Mouse (Mus musculus): ENCODE results near the gene Sohlh2. TPM values are rescaled to one million over a fixed set of nuclear protein-coding genes. Genes with fewer than 3 reads are reported as not detected.
A peak's percentile ranks its signal among the peaks of the same experiment; 100 is the strongest.

The Sohlh2 gene
- total and polyA plus RNA-seq, 3 experiments = not detected

DNA sequence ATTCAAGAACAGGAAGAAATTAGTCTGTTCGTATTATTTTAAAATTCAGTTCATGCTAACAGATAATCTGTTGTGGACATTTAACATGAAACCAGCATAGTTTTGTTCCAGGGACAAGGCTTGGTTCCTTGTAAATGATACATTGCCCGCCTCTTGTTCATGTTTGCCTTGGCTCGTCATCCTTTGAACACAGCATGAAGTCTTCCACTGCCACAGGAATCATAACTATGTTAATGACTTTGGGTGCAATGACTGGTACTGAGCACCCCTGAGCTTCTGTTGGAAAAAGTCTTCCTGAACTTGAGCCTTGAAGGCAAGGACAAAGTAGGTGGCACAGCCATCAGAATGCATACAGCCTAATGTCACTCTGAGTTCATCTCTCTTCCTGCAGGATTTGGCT lies 66.2 kb downstream of the Sohlh2 start:
- no peaks in the 10 kb centered on the region for H3K27me3 ChIP-seq (ENCODE audit: insufficient read depth, low read length)
- TF ChIP-seq GATA2 (IDR thresholded peaks at IDR 0.05; ENCODE audit: borderline replicate concordance, low read depth, low read length) (no peak), TAL1 (conservative IDR thresholded peaks at IDR 0.05; ENCODE audit: low read depth, low read length) (no peak), CTCF (IDR thresholded peaks at IDR 0.05; ENCODE audit: low read depth, low read length) (no peak), GATA1 (IDR thresholded peaks at IDR 0.05; ENCODE audit: borderline replicate concordance, low read length) (no peak), POLR2AphosphoS5 (IDR thresholded peaks at IDR 0.05; ENCODE audit: insufficient replicate concordance, low read depth, low read length) (no peak)
- H3K9me3 ChIP-seq (replicated peaks) = peaks cover 30% of the 10 kb centered on the region
- DNase-seq (ENCODE audit: low spot score) (no peak), ATAC-seq (ENCODE audit: extremely low read depth, insufficient number of reproducible peaks, low FRiP score, poor library complexity, severe bottlenecking) (no peak)
- H3K4me3 ChIP-seq (ENCODE audit: low read depth, low read length) = no peak overlapping the region
- no peaks in the 10 kb centered on the region for H3K36me3 ChIP-seq (replicated peaks)
- no peaks in the 10 kb centered on the region for H3K4me1 ChIP-seq (ENCODE audit: insufficient read depth, low read depth, low read length)

DNA sequence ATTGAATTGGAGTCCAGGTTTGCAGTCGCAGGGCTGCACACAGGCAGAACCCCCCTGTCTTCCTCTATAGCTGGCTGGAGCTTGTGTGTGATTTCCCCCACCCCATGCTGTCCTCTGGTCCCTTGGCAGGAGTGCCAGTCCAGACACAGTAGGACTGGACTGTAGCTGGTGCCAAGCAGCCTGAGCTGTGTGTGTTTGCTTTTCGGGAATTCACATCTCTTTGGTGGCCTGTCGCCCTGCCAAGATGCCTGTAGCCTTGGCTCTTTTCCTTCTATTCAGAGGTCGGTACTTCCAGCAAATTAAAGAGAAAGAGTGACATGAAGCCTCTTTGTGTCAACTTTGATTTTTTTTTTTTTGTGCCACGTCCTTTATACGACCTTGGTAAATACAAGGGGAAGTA lies 66.7 kb downstream of the Sohlh2 start:
- Histone ChIP-seq H3K9me3 (replicated peaks) (peaks cover 27% of the 10 kb centered on the region), H3K27me3 (ENCODE audit: insufficient read depth, low read length) (no peaks in the 10 kb centered on the region), H3K4me1 (ENCODE audit: insufficient read depth, low read depth, low read length) (no peaks in the 10 kb centered on the region), H3K4me3 (ENCODE audit: low read depth, low read length) (no peak overlapping the region), H3K36me3 (replicated peaks) (no peaks in the 10 kb centered on the region)
- TF ChIP-seq TAL1 (conservative IDR thresholded peaks at IDR 0.05; ENCODE audit: low read depth, low read length) (no peak), GATA1 (IDR thresholded peaks at IDR 0.05; ENCODE audit: borderline replicate concordance, low read length) (no peak), GATA2 (IDR thresholded peaks at IDR 0.05; ENCODE audit: borderline replicate concordance, low read depth, low read length) (no peak), POLR2AphosphoS5 (IDR thresholded peaks at IDR 0.05; ENCODE audit: insufficient replicate concordance, low read depth, low read length) (no peak), CTCF (IDR thresholded peaks at IDR 0.05; ENCODE audit: low read depth, low read length) (no peak)
- DNase-seq (ENCODE audit: low spot score) (no peak), ATAC-seq (ENCODE audit: extremely low read depth, insufficient number of reproducible peaks, low FRiP score, poor library complexity, severe bottlenecking) (no peak)

DNA sequence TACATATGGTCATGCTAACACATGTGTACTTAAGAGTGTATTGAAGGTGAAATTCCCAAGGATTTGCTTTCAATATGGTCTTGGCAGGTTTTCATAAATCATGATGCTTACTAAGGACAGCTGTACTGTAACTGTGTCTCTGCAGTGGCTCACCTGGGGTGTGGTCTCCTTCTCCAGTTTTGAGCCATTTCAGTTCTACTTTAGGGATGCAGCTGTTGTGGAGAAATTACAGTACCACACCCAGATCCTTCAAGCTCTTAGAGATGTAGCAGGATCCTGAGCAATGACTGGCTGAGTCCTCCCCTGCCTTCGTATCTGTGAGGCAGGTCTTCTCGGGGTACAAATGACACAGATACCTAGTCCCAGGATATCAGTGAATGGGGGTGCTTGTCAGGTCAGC lies 68.8 kb downstream of the Sohlh2 start:
- Histone ChIP-seq H3K36me3 (replicated peaks) (no peaks in the 10 kb centered on the region), H3K9me3 (replicated peaks) (peaks cover 30% of the 10 kb centered on the region), H3K4me1 (ENCODE audit: insufficient read depth, low read depth, low read length) (no peaks in the 10 kb centered on the region), H3K4me3 (ENCODE audit: low read depth, low read length) (no peak overlapping the region), H3K27me3 (ENCODE audit: insufficient read depth, low read length) (no peaks in the 10 kb centered on the region)
- 0 out of 2 replicates have a peak, but pooled peaks have one; percentile 4 for ATAC-seq (ENCODE audit: extremely low read depth, insufficient number of reproducible peaks, low FRiP score, poor library complexity, severe bottlenecking)
- no peak for DNase-seq (ENCODE audit: low spot score)
- no peak for TF ChIP-seq TAL1 (conservative IDR thresholded peaks at IDR 0.05; ENCODE audit: low read depth, low read length)
- TF ChIP-seq POLR2AphosphoS5 (IDR thresholded peaks at IDR 0.05; ENCODE audit: insufficient replicate concordance, low read depth, low read length) = no peak
- no peak for TF ChIP-seq GATA2 (IDR thresholded peaks at IDR 0.05; ENCODE audit: borderline replicate concordance, low read depth, low read length)
- TF ChIP-seq CTCF (IDR thresholded peaks at IDR 0.05; ENCODE audit: low read depth, low read length) = no peak
- no peak for TF ChIP-seq GATA1 (IDR thresholded peaks at IDR 0.05; ENCODE audit: borderline replicate concordance, low read length)

Other genes starting within 250 kb of the Sohlh2 start
- not detected in 2 replicates for gene Ccna1, start 126.5 kb upstream of the Sohlh2 start, total RNA-seq (2014; fragmentation: Nextera tagmentation)
- 0.23 TPM in 1 of 2 replicates, not detected in the other for gene Ccna1, start 126.5 kb upstream of the Sohlh2 start, total RNA-seq (2017)
- gene Ccna1, start 126.5 kb upstream of the Sohlh2 start, polyA plus RNA-seq (2012) = not detected in 2 replicates
- gene Spg20, start 69.9 kb upstream of the Sohlh2 start, total RNA-seq (2014; fragmentation: Nextera tagmentation) = 23.4 and 26.4 TPM in 2 replicates
- 18.8 and 20.9 TPM in 2 replicates for gene Spg20, start 69.9 kb upstream of the Sohlh2 start, total RNA-seq (2017)
- gene Spg20, start 69.9 kb upstream of the Sohlh2 start, polyA plus RNA-seq (2012) = 10.3 and 11.3 TPM in 2 replicates
- gene Ccdc169, start 44.7 kb upstream of the Sohlh2 start, total RNA-seq (2014; fragmentation: Nextera tagmentation) = 0.30 TPM in 1 of 2 replicates, not detected in the other
- 0.11 and 0.17 TPM in 2 replicates for gene Ccdc169, start 44.7 kb upstream of the Sohlh2 start, total RNA-seq (2017)
- not detected in 2 replicates for gene Ccdc169, start 44.7 kb upstream of the Sohlh2 start, polyA plus RNA-seq (2012)
- gene Dclk1, start 60.3 kb downstream of the Sohlh2 start, total RNA-seq (2014; fragmentation: Nextera tagmentation) = not detected in 2 replicates
- gene Dclk1, start 60.3 kb downstream of the Sohlh2 start, total RNA-seq (2017) = 0.17 and 0.55 TPM in 2 replicates
- gene Dclk1, start 60.3 kb downstream of the Sohlh2 start, polyA plus RNA-seq (2012) = not detected in 2 replicates

All from G1E (cell line).